Mouse (Mus musculus) MEL (cell line): ENCODE results near the gene Skor1. TPM values are rescaled to one million over a fixed set of nuclear protein-coding genes. Genes with fewer than 3 reads are reported as not detected.

ENCODE experiments used
- DNase-seq: peaks from one replicate; pipeline ENCODE4 v3.0.0; 2011; ENCODE audit warnings: low read depth, low spot score
- H3K27ac ChIP-seq: 2 replicates; pipeline ENCODE4 v1.5.1; 2012; ENCODE audit warnings: low read depth, mild to moderate bottlenecking, control low read depth, low read length, moderate library complexity; ENCODE audit not compliant: control insufficient read depth
- H3K27me3 ChIP-seq, 2 experiments: fragments of 150-350 bp in 1 of 2; sonication (generic) in 1 of 2; 2 replicates each; pipeline ENCODE4 v1.6.1; 2012; ENCODE audit warnings: low read length in 2 of 2, mild to moderate bottlenecking in 2 of 2, improper control_type of control experiment in 1 of 2, moderate library complexity in 1 of 2; ENCODE audit not compliant: insufficient read depth in 2 of 2, control insufficient read depth in 1 of 2
- H3K36me3 ChIP-seq, 2 experiments: 2 replicates each; pipeline ENCODE4 v1.6.1; 2012 to 2014; ENCODE audit warnings: low read length in 2 of 2, improper control_type of control experiment in 1 of 2, inconsistent platforms in 1 of 2, mild to moderate bottlenecking in 1 of 2; ENCODE audit not compliant: insufficient read depth in 2 of 2, control insufficient read depth in 1 of 2
- H3K4me1 ChIP-seq, 2 experiments: fragments of 150-350 bp in 1 of 2; sonication (generic) in 1 of 2; 2 replicates each; pipeline ENCODE4 v1.6.1; 2012; ENCODE audit warnings: low read length in 2 of 2, improper control_type of control experiment in 1 of 2, mild to moderate bottlenecking in 1 of 2; ENCODE audit not compliant: insufficient read depth in 2 of 2, control insufficient read depth in 1 of 2
- H3K4me3 ChIP-seq, 2 experiments: fragments of 150-350 bp in 1 of 2; sonication (generic) in 1 of 2; 2 replicates each; pipeline ENCODE4 v1.5.1; 2012; ENCODE audit warnings: low read depth in 2 of 2, low read length in 2 of 2, mild to moderate bottlenecking in 2 of 2, moderate library complexity in 2 of 2, control low read depth in 1 of 2, improper control_type of control experiment in 1 of 2; ENCODE audit not compliant: control insufficient read depth in 1 of 2, insufficient read depth in 1 of 2
- H3K79me2 ChIP-seq: 2 replicates; pipeline ENCODE4 v1.6.1; 2012; ENCODE audit warnings: mild to moderate bottlenecking, low read length, moderate library complexity; ENCODE audit not compliant: control insufficient read depth, poor library complexity, insufficient read depth
- H3K9ac ChIP-seq: 2 replicates; pipeline ENCODE4 v1.6.1; 2012; ENCODE audit warnings: low read depth, mild to moderate bottlenecking, control low read depth, low read length, moderate library complexity; ENCODE audit not compliant: control insufficient read depth, poor library complexity, severe bottlenecking
- H3K9me3 ChIP-seq: fragments of 150-350 bp; sonication (generic); replicated peaks from 2 replicates; pipeline ENCODE4 v1.6.1; 2012; ENCODE audit warnings: mild to moderate bottlenecking, low read length, improper control_type of control experiment, moderate library complexity; ENCODE audit not compliant: insufficient read depth
- BHLHE40 ChIP-seq: IDR thresholded peaks from 2 replicates; pipeline ENCODE4 v1.6.1; 2012; ENCODE audit warnings: low read depth, mild to moderate bottlenecking, inconsistent platforms, low read length, improper control_type of control experiment, borderline replicate concordance
- CHD1 ChIP-seq: IDR thresholded peaks from 2 replicates; pipeline ENCODE4 v1.6.1; 2012; ENCODE audit warnings: low read depth, mild to moderate bottlenecking, inconsistent platforms, low read length, improper control_type of control experiment
- CHD2 ChIP-seq: IDR thresholded peaks from 2 replicates; pipeline ENCODE4 v1.6.1; 2011; ENCODE audit warnings: low read length, improper control_type of control experiment
- CTCF ChIP-seq, 3 experiments: IDR thresholded peaks in 2 of 3; conservative IDR thresholded peaks in 1 of 3; 2 replicates each; pipeline ENCODE4 v1.5.1; 2011 to 2012; ENCODE audit warnings: low read length in 3 of 3, low read depth in 2 of 3, mild to moderate bottlenecking in 2 of 3, improper control_type of control experiment in 1 of 3, inconsistent platforms in 1 of 3, mixed read lengths in 1 of 3, moderate library complexity in 1 of 3; ENCODE audit not compliant: control insufficient read depth in 1 of 3, insufficient read depth in 1 of 3, poor library complexity in 1 of 3, severe bottlenecking in 1 of 3
- EP300 ChIP-seq, 2 experiments: IDR thresholded peaks; 2 replicates each; pipeline ENCODE4 v1.6.1; 2011; ENCODE audit warnings: improper control_type of control experiment in 2 of 2, low read length in 2 of 2, low read depth in 1 of 2, mild to moderate bottlenecking in 1 of 2
- GABPA ChIP-seq: IDR thresholded peaks from 2 replicates; pipeline ENCODE4 v1.6.1; 2012; ENCODE audit warnings: low read depth, mild to moderate bottlenecking, inconsistent platforms, low read length, improper control_type of control experiment, moderate library complexity
- GATA1 ChIP-seq: IDR thresholded peaks from 2 replicates; pipeline ENCODE4 v1.6.1; 2011; ENCODE audit warnings: low read depth, low read length, improper control_type of control experiment
- HCFC1 ChIP-seq: IDR thresholded peaks from 2 replicates; pipeline ENCODE4 v1.6.1; 2012; ENCODE audit warnings: low read depth, mild to moderate bottlenecking, inconsistent platforms, low read length, improper control_type of control experiment, moderate library complexity
- MAFK ChIP-seq: IDR thresholded peaks from 2 replicates; pipeline ENCODE4 v1.6.1; 2011; ENCODE audit warnings: low read depth, mild to moderate bottlenecking, low read length, improper control_type of control experiment, borderline replicate concordance
- MAX ChIP-seq: IDR thresholded peaks from 2 replicates; pipeline ENCODE4 v1.6.1; 2011; ENCODE audit warnings: low read length, improper control_type of control experiment
- MAZ ChIP-seq: IDR thresholded peaks from 2 replicates; pipeline ENCODE4 v1.6.1; 2012; ENCODE audit warnings: low read depth, mild to moderate bottlenecking, inconsistent platforms, low read length, improper control_type of control experiment
- MEF2A ChIP-seq: IDR thresholded peaks from 2 replicates; pipeline ENCODE4 v1.6.1; 2014; ENCODE audit warnings: low read depth, mild to moderate bottlenecking, inconsistent platforms, low read length, improper control_type of control experiment; ENCODE audit not compliant: poor library complexity, insufficient replicate concordance, severe bottlenecking; ENCODE audit errors: extremely low read depth
- MYB ChIP-seq: IDR thresholded peaks from 2 replicates; pipeline ENCODE4 v1.6.1; 2011; ENCODE audit warnings: mild to moderate bottlenecking, low read depth, low read length, improper control_type of control experiment
- NELFE ChIP-seq: IDR thresholded peaks from 2 replicates; pipeline ENCODE4 v1.6.1; 2011; ENCODE audit warnings: low read depth, low read length, improper control_type of control experiment
- SIN3A ChIP-seq: IDR thresholded peaks from 2 replicates; pipeline ENCODE4 v1.6.1; 2012; ENCODE audit warnings: low read length, improper control_type of control experiment, inconsistent platforms
- SMC3 ChIP-seq: IDR thresholded peaks from 2 replicates; pipeline ENCODE4 v1.6.1; 2011; ENCODE audit warnings: low read depth, low read length, improper control_type of control experiment
- TAL1 ChIP-seq: IDR thresholded peaks from 2 replicates; pipeline ENCODE4 v1.6.1; 2012; ENCODE audit warnings: mild to moderate bottlenecking, inconsistent platforms, low read length, moderate library complexity, mixed read lengths
- USF1 ChIP-seq: IDR thresholded peaks from 2 replicates; pipeline ENCODE4 v1.6.1; 2014; ENCODE audit warnings: low read depth, mild to moderate bottlenecking, inconsistent platforms, low read length, improper control_type of control experiment, moderate library complexity
- USF2 ChIP-seq, 2 experiments: IDR thresholded peaks; 2 replicates each; pipeline ENCODE4 v1.6.1; 2011 to 2012; ENCODE audit warnings: improper control_type of control experiment in 2 of 2, low read length in 2 of 2, borderline replicate concordance in 1 of 2, inconsistent platforms in 1 of 2, low read depth in 1 of 2, mild to moderate bottlenecking in 1 of 2; ENCODE audit not compliant: insufficient read depth in 1 of 2
- polyA plus RNA-seq, 2 experiments: library from polyadenylated mRNA; stranded (reverse) in 1 of 2; unstranded in 1 of 2; fragments of >175 nt in 1 of 2; fragments of >200 nt in 1 of 2; gene quantifications; 2 replicates each; pipeline versions ENCODE4 v1.2.1 to v1.2.4; 2012; ENCODE audit warnings: low replicate concordance in 2 of 2, low read depth in 1 of 2; ENCODE audit not compliant: insufficient read length in 2 of 2, insufficient read depth in 1 of 2, missing spikeins in 1 of 2
- total RNA-seq: library from RNA; depleted of rRNA; stranded (reverse); fragments of 300-350 nt; gene quantifications from 2 replicates; pipeline ENCODE4 v1.2.3, GENCODE M21; 2012

Skor1 gene
- total and polyA plus RNA-seq, 3 experiments = 0.06 TPM; not detected in 2

DNA sequence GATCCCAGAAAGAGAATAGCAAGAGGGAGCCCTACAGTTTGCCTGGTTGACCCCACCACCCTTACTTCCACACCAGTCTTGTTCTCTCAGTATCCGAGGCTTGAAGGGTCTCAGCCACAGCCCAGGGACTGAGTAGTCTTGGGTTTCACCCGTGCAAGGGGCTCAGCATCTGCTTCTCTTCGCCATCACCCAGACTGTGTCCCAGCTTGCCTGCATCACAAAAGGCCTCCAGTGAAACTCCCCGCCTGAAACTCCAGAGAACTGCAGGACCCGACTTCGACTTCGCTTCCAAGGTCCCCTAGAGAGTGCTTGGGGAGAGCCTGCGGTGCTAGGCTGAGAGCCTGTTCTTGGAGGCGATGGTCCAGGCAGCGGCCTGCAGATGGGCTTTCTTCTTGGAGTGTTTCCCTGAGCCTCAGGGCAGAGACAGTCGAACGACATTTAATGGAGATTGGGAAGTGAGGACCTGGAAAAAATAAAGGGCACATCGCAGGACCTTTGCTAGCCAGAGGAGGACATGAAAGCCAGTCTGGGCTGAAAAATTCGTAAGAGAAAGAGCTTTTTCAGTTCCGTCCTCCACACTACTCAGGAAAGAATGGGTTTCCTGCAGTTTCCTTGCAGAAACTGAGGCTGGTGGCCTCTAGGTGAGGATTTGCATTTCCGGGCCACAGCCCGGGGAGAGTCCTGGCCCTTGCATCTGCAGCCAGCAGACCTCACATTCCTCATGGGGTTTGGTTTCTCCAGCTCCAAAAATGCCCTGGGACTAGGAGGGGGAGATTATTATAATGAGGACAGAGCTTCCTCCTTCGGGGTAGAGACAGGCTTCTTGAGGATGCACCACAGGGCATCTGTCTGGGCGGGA, 11.8 kb downstream of the Skor1 start:
- peaks cover 0 to 14% of the 10 kb centered on the region in 2 experiments; a peak in 1 of 4 replicates for H3K4me1 ChIP-seq
- peaks cover 0 to 2% of the 10 kb centered on the region in 2 experiments; a peak in 1 of 4 replicates for H3K36me3 ChIP-seq
- no peaks in the 10 kb centered on the region; the same call in 1 of the 2 replicates for H3K79me2 ChIP-seq
- no peak overlapping the region for H3K9ac ChIP-seq
- no peak for DNase-seq
- H3K4me3 ChIP-seq = no peak overlapping the region
- H3K27me3 ChIP-seq = no peaks in the 10 kb centered on the region; a peak in 1 of 4 replicates
- H3K27ac ChIP-seq = no peak overlapping the region
- no peaks in the 10 kb centered on the region for H3K9me3 ChIP-seq
- no peak for TF ChIP-seq CHD2
- no peak for TF ChIP-seq NELFE
- TF ChIP-seq MEF2A = no peak
- no peak for TF ChIP-seq USF1
- no peak for TF ChIP-seq HCFC1
- TF ChIP-seq BHLHE40 = no peak
- no peak for TF ChIP-seq EP300 (IDR thresholded peaks at IDR 0.05; ENCODE audit: low read depth in 1 of 2, low read length in 2 of 2)
- no peak for TF ChIP-seq MAFK
- TF ChIP-seq TAL1 = no peak
- TF ChIP-seq MAX = no peak
- no peak for TF ChIP-seq MYB
- TF ChIP-seq MAZ = no peak
- no peak for TF ChIP-seq SMC3
- TF ChIP-seq USF2 (IDR thresholded peaks at IDR 0.05; ENCODE audit: borderline replicate concordance in 1 of 2, insufficient read depth in 1 of 2, low read depth in 1 of 2, low read length in 2 of 2) = no peak
- TF ChIP-seq CHD1 = no peak
- TF ChIP-seq GATA1 = no peak

DNA sequence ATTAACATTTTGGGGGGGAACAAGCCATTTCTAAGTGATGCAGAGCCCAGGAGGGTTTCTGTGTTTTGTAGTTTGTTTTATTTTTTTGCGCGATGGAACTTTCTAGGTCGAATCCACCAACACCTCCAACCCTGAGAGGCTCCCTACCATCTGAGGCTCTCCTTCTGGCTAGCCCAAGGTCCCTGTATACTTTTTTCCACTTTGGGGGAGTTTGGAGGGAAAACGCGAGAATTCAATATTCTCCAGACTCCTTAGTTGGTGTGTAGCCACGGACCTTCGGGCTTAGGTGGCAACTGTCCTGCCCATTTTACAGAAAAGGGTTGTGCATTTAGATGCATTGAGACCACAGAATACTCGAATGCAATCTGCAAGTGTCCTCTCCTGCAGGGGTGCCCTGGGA, 12.5 kb downstream of the Skor1 start:
- Histone ChIP-seq H3K9me3 (no peaks in the 10 kb centered on the region), H3K36me3 (peaks cover 0 to 2% of the 10 kb centered on the region in 2 experiments; a peak in 1 of 4 replicates), H3K27me3 (no peaks in the 10 kb centered on the region; a peak in 1 of 4 replicates), H3K9ac (no peak overlapping the region), H3K79me2 (no peaks in the 10 kb centered on the region; the same call in 1 of the 2 replicates), H3K27ac (no peak overlapping the region), H3K4me3 (no peak overlapping the region), H3K4me1 (peaks cover 0 to 15% of the 10 kb centered on the region in 2 experiments; a peak in 1 of 4 replicates)
- TF ChIP-seq SIN3A (no peak), CTCF (IDR thresholded peaks at IDR 0.05 in 2 of 3, conservative IDR thresholded peaks at IDR 0.05 in 1 of 3; ENCODE audit: control insufficient read depth in 1 of 3, insufficient read depth in 1 of 3, low read depth in 2 of 3, low read length in 3 of 3, poor library complexity in 1 of 3, severe bottlenecking in 1 of 3) (no peak), GABPA (no peak)
- DNase-seq = no peak
